Mouse (Mus musculus): Measurements from ENCODE around the gene Cabp1. TPM values are rescaled to one million over a fixed set of nuclear protein-coding genes. Genes with fewer than 3 reads are reported as not detected.

The Cabp1 gene
- polyA plus RNA-seq, 1 experiment from 2014 or later, result 1.2 TPM

DNA sequence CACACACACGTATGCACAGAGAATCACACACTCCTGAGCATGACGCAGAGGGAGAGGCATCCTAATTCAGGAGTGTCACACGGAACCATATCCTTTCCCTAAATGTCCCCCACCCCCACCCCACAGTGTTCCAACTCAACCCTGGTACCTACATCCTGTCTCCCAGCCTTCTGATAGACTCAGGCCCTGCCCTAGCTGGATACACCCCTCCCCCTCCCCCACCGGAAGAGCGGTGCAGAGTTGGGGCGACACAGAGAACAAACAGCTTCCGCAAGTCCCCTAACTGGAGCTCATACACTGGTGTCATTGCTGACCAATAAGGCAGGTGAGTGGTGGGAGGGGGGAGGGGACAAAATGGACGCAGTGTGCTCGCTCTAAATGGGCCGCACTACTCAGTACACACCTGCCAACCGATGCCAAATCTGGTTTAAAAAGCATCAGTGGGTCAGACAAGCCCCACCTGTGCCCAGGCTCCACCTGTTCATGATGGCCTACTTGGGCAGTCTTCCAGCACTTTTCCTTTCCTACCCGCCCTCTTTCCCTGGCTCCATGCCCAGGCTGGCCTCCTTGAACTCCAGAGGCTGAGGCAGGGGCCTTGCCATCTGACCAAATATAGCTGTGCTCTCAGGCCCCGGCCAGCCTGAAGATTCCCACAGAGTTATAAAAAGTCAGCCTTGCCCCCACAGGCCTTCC lies 12.8 kb downstream of the Cabp1 start:
- DNase-seq (ENCODE audit: low spot score) (no peak), ATAC-seq (replicated peaks; ENCODE audit: low FRiP score, low read depth) (no peak)
- no peak overlapping the region for H3K27ac ChIP-seq
- no peaks in the 10 kb centered on the region for H3K9me3 ChIP-seq (replicated peaks; ENCODE audit: low read length)
- no peak overlapping the region for H3K4me3 ChIP-seq (replicated peaks; ENCODE audit: low read depth, low read length)
- peaks cover 9% of the 10 kb centered on the region for H3K4me1 ChIP-seq (replicated peaks; ENCODE audit: insufficient read depth, low read length)
- WGBS, result 65% methylated on average over 13 of the region's 13 CpGs
- no peak overlapping the region for H3K4me2 ChIP-seq (ENCODE audit: low read length)
- H3K36me3 ChIP-seq (ENCODE audit: insufficient read depth, low read length), result no peaks in the 10 kb centered on the region
- no peaks in the 10 kb centered on the region for H3K27me3 ChIP-seq (ENCODE audit: insufficient read depth, low read length)
- TF ChIP-seq CTCF (IDR thresholded peaks at IDR 0.05; ENCODE audit: low read depth), result no peak
- no peak overlapping the region for H3K9ac ChIP-seq (ENCODE audit: low read depth, low read length)

DNA sequence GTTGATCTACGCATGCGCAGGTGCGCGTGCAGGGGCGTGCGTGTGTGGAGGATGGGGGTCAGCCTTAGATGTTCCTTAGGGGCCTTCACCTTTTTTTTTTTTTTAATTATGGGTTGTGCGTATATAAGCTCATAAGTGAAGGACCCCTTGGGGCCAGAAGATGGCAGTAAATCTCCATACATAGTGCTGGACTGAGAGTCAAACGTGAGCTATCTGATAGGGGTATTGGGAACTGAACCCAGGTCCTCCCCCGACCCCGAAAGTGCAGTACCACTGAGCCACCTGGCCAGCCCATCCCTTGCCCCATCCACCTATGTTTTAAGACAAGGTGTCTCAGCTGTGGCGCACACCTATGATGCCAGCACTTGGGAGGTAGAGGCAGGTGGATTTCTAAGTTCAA lies 14.6 kb downstream of the Cabp1 start:
- no peak for DNase-seq (ENCODE audit: low spot score)
- H3K4me2 ChIP-seq (ENCODE audit: low read length), result no peak overlapping the region
- no peaks in the 10 kb centered on the region for H3K27me3 ChIP-seq (ENCODE audit: insufficient read depth, low read length)
- 89% methylated on average over 11 of the region's 11 CpGs for WGBS
- no peak overlapping the region for H3K9ac ChIP-seq (ENCODE audit: low read depth, low read length)
- H3K9me3 ChIP-seq (replicated peaks; ENCODE audit: low read length), result no peaks in the 10 kb centered on the region
- TF ChIP-seq CTCF (IDR thresholded peaks at IDR 0.05; ENCODE audit: low read depth), result no peak
- H3K4me1 ChIP-seq (replicated peaks; ENCODE audit: insufficient read depth, low read length), result 0 out of 2 replicates have a peak, but pooled peaks cover 4% of the 10 kb centered on the region
- no peak overlapping the region for H3K27ac ChIP-seq
- H3K36me3 ChIP-seq (ENCODE audit: insufficient read depth, low read length), result no peaks in the 10 kb centered on the region
- ATAC-seq (replicated peaks; ENCODE audit: low FRiP score, low read depth), result no peak
- no peak overlapping the region for H3K4me3 ChIP-seq (replicated peaks; ENCODE audit: low read depth, low read length)

- Histone ChIP-seq H3K27ac (no peak overlapping the region), H3K27me3 (ENCODE audit: insufficient read depth, low read length) (no peaks in the 10 kb centered on the region), H3K4me3 (replicated peaks; ENCODE audit: low read depth, low read length) (no peak overlapping the region), H3K4me1 (replicated peaks; ENCODE audit: insufficient read depth, low read length) (0 out of 2 replicates have a peak, but pooled peaks cover 4% of the 10 kb centered on the region), H3K9ac (ENCODE audit: low read depth, low read length) (no peak overlapping the region), H3K9me3 (replicated peaks; ENCODE audit: low read length) (no peaks in the 10 kb centered on the region), H3K4me2 (ENCODE audit: low read length) (no peak overlapping the region), H3K36me3 (ENCODE audit: insufficient read depth, low read length) (no peaks in the 10 kb centered on the region)
- no peak for TF ChIP-seq CTCF (IDR thresholded peaks at IDR 0.05; ENCODE audit: low read depth)
- 74% methylated on average over 6 of the region's 6 CpGs for WGBS
- DNase-seq (ENCODE audit: low spot score) (no peak), ATAC-seq (replicated peaks; ENCODE audit: low FRiP score, low read depth) (no peak)
These were observed 16.3 kb downstream of the Cabp1 start for GRCm38 (mm10) chr5:115177866-115178265.

GRCm38 (mm10) chr5:115174554-115174953 lies 19.6 kb downstream of the Cabp1 start:
- H3K4me1 ChIP-seq (replicated peaks; ENCODE audit: insufficient read depth, low read length), result no peaks in the 10 kb centered on the region
- peak; percentile 49; the same call in 1 of the 2 replicates for TF ChIP-seq CTCF (IDR thresholded peaks at IDR 0.05; ENCODE audit: low read depth)
- DNase-seq (ENCODE audit: low spot score), result no peak
- H3K36me3 ChIP-seq (ENCODE audit: insufficient read depth, low read length), result no peaks in the 10 kb centered on the region
- H3K27me3 ChIP-seq (ENCODE audit: insufficient read depth, low read length), result no peaks in the 10 kb centered on the region
- no peak overlapping the region for H3K4me2 ChIP-seq (ENCODE audit: low read length)
- ATAC-seq (replicated peaks; ENCODE audit: low FRiP score, low read depth), result no peak
- WGBS, result 86% methylated on average over 1 of the region's 1 CpGs
- no peaks in the 10 kb centered on the region for H3K9me3 ChIP-seq (replicated peaks; ENCODE audit: low read length)
- no peak overlapping the region for H3K4me3 ChIP-seq (replicated peaks; ENCODE audit: low read depth, low read length)
- no peak overlapping the region for H3K27ac ChIP-seq
- H3K9ac ChIP-seq (ENCODE audit: low read depth, low read length), result no peak overlapping the region

- Histone ChIP-seq H3K36me3 (ENCODE audit: insufficient read depth, low read length) (no peaks in the 10 kb centered on the region), H3K4me2 (ENCODE audit: low read length) (no peak overlapping the region), H3K4me3 (replicated peaks; ENCODE audit: low read depth, low read length) (no peak overlapping the region), H3K4me1 (replicated peaks; ENCODE audit: insufficient read depth, low read length) (peaks cover 24% of the 10 kb centered on the region), H3K27me3 (ENCODE audit: insufficient read depth, low read length) (no peaks in the 10 kb centered on the region), H3K9me3 (replicated peaks; ENCODE audit: low read length) (no peaks in the 10 kb centered on the region), H3K9ac (ENCODE audit: low read depth, low read length) (no peak overlapping the region), H3K27ac (no peak overlapping the region)
- no peak for TF ChIP-seq CTCF (IDR thresholded peaks at IDR 0.05; ENCODE audit: low read depth)
- DNase-seq (ENCODE audit: low spot score), result no peak
- WGBS, result 74% methylated on average over 8 of the region's 8 CpGs
- ATAC-seq (replicated peaks; ENCODE audit: low FRiP score, low read depth), result no peak
These were observed 24.0 kb downstream of the Cabp1 start for GRCm38 (mm10) chr5:115170150-115170549.

- ATAC-seq (replicated peaks; ENCODE audit: low FRiP score, low read depth) (peak; percentile 18), DNase-seq (ENCODE audit: low spot score) (no peak)
- peaks cover 24% of the 10 kb centered on the region for H3K4me1 ChIP-seq (replicated peaks; ENCODE audit: insufficient read depth, low read length)
These were observed 25.4 kb downstream of the Cabp1 start for GRCm38 (mm10) chr5:115168641-115169415.

More at GRCm38 (mm10) chr5:115168641-115169415, 25.4 kb downstream of the Cabp1 start:
- Histone ChIP-seq H3K4me3 (replicated peaks; ENCODE audit: low read depth, low read length) (no peak overlapping the region), H3K36me3 (ENCODE audit: insufficient read depth, low read length) (no peaks in the 10 kb centered on the region), H3K9me3 (replicated peaks; ENCODE audit: low read length) (no peaks in the 10 kb centered on the region), H3K27me3 (ENCODE audit: insufficient read depth, low read length) (no peaks in the 10 kb centered on the region), H3K4me2 (ENCODE audit: low read length) (peak overlapping the region; percentile 31), H3K9ac (ENCODE audit: low read depth, low read length) (peak overlapping the region; percentile 47; the same call in 1 of the 2 replicates), H3K27ac (peak overlapping the region; percentile 36; the same call in 1 of the 2 replicates)
- 22% methylated on average over 27 of the region's 27 CpGs for WGBS
- TF ChIP-seq CTCF (IDR thresholded peaks at IDR 0.05; ENCODE audit: low read depth), result no peak

Data from kidney, postnatal 0 days (tissue).